Mouse (Mus musculus) gastrocnemius, postnatal 10 days (tissue): ENCODE data around the gene Lamc1. TPM values are rescaled to one million over a fixed set of nuclear protein-coding genes. Genes with fewer than 3 reads are reported as not detected.

Experiments
- DNase-seq: peaks from one replicate; pipeline ENCODE4 v3.0.0; 2021; ENCODE audit warnings: mixed read lengths
- total RNA-seq, 2 experiments: library from RNA; stranded (reverse); gene quantifications; 2 replicates each; pipeline ENCODE4 v1.2.3; 2021

Gene Lamc1
- total RNA-seq, 2 experiments from 2014 or later: 296 to 324 TPM

- DNase-seq: no peak
Measured at GRCm38 (mm10) chr1:153188081-153188480, 144.5 kb downstream of the Lamc1 start.

- no peak for DNase-seq
Measured at GRCm38 (mm10) chr1:153185828-153186803, 146.5 kb downstream of the Lamc1 start, which contains the start of gene Lamc2. TSS of gene Lamc2 (minus strand) at chr1:153186447.

- no peak for DNase-seq
Measured at GRCm38 (mm10) chr1:153180586-153181289, 151.8 kb downstream of the Lamc1 start.

DNA sequence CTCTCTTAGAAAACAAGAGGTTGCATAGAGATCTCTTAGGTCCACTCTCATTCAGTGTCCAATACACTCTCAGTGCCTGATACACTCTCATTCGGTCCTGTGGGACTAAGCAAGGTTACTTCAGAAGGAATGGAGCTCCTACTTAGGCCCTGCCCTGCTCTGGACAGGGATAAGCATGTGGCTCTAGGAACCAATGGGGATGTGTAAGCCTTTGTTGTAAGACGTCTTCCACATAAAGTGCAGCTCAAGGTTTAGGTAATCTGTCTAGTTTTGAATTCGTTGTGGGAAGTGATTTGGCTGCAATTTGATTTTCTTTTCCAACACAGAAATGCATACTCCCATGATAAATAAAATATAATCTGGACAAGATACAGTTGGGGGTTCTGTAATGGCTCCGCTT lies 152.4 kb downstream of the Lamc1 start:
- no peak for DNase-seq

DNA sequence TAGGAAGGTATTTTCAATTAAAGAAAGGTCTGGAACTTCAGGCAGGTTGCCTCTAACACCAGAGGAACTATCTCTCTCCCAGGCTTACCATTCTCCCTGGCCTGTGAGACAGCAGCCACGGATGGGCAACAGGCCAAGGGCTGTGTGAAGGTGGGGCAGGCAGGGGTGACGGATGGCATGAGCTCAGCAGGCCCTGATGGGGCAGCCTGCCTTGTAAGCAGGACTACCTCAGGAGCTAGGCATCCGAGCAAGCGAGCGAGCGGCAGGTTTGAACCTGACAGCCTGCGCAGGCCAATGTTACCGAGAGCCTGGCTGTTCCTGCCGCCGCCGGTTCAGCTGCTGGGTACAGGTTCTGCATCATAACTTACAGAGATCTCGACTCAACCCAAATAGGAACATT lies 157.8 kb downstream of the Lamc1 start:
- peak; percentile 78 for DNase-seq

DNA sequence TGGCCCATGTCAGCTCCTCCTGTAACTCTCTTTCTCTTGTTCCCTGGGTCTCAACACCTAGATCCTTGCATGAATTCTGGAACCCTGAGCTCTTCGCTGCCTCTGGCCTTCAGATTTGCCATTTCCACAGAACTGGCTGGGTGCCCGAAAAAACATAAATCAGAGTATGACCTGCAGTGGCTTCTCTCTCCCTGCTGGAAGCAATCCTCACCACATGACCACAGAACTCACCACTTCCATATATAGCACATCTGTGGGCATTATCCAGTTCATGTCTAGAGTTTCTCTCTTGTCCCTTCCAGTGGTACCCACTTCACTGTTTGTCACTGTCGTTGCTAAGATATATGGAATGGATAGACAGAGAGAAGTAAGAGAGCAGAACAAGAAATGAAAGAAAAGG lies 159.3 kb downstream of the Lamc1 start:
- no peak for DNase-seq

DNA sequence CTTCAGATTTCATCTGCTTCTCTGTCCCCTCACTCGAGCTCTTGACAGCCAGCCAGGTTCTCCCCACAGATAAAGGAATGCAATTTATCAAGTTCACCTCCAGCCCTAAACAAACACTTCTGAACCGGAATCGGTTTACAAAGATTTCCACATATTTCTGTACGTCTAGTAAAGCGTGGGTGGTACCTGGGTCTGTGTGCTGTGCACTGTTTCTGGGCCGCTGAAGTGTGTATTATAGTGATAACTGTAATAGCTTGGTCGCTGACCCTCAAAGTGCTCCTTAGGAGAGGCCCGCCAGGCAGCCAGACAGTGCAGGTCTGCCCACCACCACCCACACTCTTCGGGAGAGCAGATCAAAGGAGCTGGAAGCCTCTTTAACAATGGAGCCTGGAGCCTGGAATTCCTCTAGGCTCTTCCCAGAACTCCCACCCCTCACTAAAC lies 160.3 kb downstream of the Lamc1 start:
- DNase-seq: no peak

DNA sequence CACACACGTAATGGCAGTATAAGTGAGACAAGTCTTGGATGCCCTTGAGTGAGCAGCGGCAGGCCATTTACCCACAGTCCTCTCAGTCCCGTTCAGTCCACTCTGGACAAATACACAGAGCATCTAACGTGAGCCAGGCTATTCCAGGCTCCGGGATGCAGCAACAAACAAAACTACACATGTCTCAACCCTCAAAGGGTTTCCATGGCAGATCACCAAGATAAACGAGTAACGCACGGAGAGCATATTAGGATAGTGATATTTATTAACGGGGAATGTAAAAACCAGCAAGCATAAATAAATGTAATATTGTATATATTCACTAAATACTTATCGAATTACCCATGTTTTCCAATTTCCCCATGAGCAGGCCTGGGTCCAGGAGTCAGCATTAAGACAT lies 161.6 kb downstream of the Lamc1 start:
- DNase-seq: no peak

Other genes with a start within 250 kb of the Lamc1 start
- gene Lamc2, start 146.3 kb downstream of the Lamc1 start, total RNA-seq: 1 to 10 TPM; 2.6 to 4.6 TPM
- gene Shcbp1l, start 92.4 kb upstream of the Lamc1 start, total RNA-seq: not detected
- gene Dhx9, start 154.9 kb upstream of the Lamc1 start, total RNA-seq: 10 to 100 TPM; 55.1 to 63.6 TPM
- gene Npl, start 217.3 kb upstream of the Lamc1 start, total RNA-seq: 1 to 10 TPM; 2.9 to 3.3 TPM